Mouse (Mus musculus): ENCODE results near the gene Esf1. TPM values are rescaled to one million over a fixed set of nuclear protein-coding genes. Genes with fewer than 3 reads are reported as not detected.
"Not testable (repeated sequence)": the region's sequence is repeated elsewhere in the genome, so short reads cannot be mapped to it uniquely, and the experiment has no call there.

Esf1 gene
- total RNA-seq (2022): 10 to 100 TPM; 10.1 to 12.1 (median 11.2) TPM

DNA sequence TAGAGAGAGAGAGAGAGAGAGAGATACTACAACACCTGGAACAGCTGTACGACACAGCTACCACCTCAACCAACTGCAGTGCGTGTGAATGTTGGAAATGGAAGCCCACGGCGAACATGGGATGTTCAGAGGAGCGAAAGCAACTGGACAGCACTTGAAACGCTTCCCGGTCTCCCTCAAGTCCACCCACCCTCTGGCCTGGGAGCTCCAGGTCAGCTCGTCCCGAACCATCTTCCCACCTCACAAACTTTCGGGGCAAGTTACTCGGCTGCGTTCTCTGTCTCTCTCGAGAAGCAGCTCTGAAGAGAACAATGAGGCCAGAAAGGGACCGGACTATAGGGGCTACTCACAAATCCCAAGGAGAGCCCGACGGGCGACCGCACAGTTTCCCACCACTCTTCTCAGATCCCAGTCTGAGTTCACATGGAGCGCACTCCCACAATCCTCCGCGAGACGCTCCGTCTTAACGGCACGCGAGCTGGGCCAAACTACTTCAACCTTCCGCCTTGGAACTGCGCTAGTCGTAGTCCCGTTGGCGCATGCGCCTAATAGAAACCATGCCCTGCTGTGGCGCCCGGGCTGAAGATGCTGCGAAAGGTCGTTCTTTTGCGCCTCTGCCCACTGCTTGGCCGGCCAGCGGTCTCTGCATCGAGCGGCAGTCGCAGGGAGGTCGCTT is at the start of gene Esf1, which contains the start of gene Ndufaf5:
Gene Esf1, minus strand, starts transcription at position 438 of the 676 bp plus-strand sequence.
Gene Ndufaf5, plus strand, starts transcription at position 523 of the 676 bp plus-strand sequence.
- DNase-seq (ENCODE audit: low spot score in 2 of 2): peak; percentile 91 to 93

DNA sequence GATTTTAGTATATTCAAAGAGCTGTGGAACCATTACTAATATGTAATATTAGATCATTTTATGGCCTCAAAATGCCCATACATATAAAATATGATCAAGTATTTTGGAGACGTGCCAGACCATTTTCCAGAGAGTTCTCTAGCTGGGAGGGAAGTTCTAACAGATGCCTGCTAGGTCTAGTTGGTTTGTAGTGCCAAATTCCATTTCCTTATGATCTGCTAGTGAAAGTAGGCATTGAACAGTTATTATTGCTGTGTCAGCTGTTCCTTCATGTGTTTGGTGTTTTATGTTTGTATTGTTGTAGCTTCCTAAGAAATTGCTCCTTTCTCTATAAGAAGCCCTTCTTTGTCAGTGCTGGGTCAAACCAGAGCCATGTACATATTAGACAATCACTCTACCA is 45.6 kb upstream of the Esf1 start:
- no peak for DNase-seq (ENCODE audit: low spot score in 2 of 2)

DNA sequence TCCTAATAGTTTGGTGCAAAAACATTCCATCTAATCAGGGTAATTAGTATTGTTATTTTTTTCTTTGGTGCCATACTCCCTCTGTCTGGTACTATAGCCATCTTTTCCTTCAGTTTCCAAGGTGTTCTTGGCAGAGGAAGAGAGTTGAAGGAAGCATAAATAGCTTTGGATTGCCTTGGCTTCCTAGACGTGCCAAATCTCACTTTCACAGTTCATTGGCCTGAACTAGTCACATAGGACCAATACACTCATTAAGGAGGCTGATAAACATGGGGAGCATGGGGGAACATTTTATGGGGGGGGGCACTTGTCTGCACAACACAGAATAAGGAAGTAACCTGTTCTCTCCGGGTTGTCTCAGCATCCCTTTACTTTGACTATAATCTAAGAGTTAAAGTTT is 45.1 kb upstream of the Esf1 start:
- DNase-seq (ENCODE audit: low spot score in 2 of 2): no peak

DNA sequence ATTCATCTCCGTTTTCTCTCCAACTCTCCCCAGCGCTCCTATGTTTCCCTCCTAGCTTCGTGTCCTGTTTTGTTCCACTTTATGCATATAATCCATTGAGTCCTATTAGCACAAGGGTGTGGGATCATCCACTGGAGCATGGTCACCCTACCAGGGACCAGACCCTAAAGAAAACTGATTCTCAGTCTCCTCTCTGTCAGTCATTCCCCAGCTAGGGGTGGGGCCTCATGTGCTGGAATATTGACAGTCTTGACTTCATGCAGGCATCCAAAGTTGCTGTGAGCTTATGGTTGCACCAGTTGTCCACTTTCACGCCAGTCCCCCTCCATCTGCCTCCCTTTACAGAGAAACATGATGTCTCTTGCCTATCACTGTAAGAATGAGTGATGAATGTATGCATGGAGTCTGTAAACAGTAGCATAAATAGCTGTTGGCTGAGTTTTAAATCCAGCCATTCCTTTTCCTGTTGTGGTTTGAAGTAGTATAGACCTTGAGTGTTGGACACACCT is 44.2 kb upstream of the Esf1 start:
- DNase-seq (ENCODE audit: low spot score in 2 of 2): no peak

DNA sequence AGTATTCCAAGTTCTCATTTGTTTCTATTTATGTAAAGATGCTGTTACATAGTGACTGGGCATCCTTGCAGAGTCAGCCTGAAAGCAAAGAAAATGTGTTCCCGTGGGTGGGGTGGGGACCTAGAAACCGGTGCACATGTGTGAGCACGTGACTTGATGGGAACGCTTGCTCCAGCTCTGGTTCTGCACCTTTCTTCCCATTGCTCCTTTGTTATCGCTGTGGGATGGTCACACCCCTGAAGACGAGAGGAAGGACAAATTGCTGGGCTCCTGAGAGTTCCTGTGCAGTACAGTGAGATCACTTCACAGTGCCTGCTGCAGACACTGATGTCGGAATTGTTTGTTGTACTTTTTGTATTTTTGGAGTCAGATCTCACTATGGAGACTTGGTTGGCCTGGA is 33.4 kb upstream of the Esf1 start:
- no peak for DNase-seq (ENCODE audit: low spot score in 2 of 2)

DNA sequence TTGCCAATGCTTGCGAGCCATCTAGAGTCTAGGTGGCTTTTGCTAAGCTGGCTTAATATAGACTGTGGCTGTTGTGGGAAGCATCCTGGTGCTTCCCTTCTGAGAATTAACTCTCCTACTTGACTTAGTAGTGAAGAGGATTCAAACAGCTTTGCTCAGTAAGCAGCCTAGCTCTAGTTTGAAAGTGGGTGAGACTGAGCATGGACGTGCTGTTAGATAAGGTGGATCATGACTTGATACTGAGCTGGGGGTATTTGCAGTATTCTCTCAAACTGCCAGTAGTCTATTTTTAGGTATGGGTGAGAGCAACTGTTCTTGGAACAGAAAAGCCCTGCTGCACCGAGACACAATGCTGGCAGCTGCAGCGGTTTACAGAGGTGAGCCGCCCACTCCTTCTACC is 32.2 kb upstream of the Esf1 start:
- no peak for DNase-seq (ENCODE audit: low spot score in 2 of 2)

DNA sequence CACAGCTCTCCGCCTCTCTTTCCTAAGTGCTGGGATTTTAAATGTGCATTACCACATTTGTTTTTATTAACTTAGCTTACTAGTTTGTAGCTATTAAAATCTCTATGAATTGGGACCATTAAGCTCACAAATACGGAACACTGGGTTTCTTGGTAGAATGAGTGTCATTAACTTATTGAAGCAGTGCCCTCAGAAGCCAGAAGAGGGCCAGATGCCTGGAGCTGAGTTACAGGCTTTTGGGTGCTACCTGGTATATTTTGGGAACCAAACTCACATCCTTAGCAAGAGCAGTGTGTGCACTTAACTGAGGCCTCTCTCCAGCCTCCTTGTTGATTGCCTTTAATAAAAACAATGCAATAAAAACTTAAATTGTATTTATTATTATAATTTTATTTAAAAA is 30.3 kb upstream of the Esf1 start:
- no peak for DNase-seq (ENCODE audit: low spot score in 2 of 2)

DNA sequence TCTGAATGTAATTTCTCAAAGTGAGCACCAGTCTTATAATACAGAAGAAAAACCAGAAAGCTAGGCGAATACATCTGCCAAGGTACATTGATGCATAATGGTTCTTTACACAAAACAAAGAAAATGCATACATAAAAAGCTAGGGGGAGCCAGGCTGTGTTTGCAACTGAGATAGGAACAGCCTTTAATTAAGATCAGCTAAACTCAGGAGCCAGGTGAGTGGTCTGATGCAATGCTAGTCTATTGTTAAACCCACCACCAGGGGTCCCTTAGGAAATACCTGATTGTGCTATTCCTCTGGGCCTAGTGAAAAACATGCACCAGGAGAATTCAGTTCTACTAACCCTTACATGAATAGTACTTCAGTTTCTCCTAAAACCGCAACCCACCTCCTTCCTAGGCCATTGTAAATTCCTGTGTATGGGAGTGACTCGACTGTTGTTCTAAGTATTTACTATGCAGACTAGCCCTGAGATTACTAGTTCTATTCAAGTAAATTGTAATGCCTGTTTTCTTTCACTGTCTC is 15.4 kb upstream of the Esf1 start:
- not testable (repeated sequence) for DNase-seq (ENCODE audit: low spot score in 2 of 2)

DNA sequence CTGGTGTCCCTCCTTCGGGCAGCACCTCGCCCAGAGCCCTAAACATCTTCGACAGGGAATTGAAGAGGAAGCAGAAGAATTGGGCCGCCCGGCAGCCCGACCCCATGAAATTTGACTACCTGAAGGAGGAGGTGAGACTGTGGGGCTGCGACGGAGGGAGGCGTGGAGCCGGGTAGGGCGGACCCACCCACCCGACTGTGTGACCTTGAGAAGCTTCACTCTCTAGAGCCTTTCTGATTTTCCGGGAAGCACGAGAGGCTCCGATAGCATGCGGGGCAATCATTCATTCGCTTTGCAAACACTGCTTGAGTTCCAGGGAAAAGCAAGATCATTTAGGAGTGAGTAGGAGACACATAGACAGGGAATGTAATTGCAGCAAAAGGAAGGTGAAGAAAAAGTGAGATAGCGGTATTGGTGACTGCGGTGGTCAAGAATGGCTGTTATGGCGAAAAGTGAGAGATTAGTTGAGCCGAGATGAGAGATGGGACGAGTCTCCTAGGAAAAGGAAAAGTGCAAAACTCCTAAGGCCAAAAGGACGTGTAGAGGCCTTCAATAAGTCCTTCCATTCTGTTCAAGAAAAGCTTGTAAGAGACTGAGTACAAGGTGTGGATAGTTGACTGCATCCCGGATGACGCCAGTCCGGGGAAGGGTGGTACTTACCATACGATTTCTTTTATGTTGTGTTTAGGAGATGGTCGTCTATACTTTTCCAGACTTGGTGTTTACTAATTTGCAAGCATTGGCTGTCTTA is 614 bp upstream of the Esf1 start:
- DNase-seq (ENCODE audit: low spot score in 2 of 2): no peak

DNA sequence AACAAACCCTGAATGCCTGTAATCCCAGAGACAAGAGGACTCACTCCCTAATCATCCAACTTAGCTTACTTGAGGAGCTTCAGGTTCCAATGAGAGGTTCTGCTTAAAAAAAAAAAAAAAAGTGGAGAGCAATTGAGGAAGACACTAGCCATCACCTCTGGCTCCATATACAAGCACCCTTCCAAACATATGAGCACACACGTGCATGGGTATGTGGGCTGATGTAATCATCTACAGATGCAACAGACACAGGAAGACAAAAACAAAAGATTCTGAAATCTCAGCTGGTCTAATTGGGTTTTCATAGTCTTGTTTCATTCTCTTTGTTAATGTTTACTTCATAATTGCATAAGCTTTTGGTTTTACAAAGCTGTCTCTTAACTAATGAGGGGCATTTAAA is 1.3 kb downstream of the Esf1 start:
- DNase-seq (ENCODE audit: low spot score in 2 of 2): no peak

DNA sequence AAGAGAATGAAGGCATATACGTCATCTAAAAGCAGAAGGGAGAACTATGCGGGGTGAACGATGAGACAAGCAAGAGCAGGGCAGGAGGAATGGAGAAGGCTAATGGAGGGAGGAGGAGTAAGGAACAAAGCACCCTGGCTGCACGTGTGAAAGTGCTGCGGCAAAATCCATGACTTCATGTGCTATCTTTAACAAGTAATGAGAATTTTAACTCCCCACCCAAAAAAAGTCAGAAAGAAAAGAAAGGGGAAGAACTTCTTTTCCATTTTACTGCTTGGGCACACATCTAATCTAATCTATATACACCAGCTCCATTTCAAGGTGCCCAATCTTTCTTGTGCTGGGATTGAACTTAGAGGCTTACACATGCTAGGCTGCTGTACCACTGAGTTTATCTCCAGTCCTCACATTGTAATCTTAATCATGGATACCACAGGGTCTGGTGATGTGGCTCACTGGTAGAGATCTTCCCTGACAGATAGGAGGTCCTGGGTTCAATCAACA is 7.0 kb downstream of the Esf1 start:
- DNase-seq (ENCODE audit: low spot score in 2 of 2): no peak

DNA sequence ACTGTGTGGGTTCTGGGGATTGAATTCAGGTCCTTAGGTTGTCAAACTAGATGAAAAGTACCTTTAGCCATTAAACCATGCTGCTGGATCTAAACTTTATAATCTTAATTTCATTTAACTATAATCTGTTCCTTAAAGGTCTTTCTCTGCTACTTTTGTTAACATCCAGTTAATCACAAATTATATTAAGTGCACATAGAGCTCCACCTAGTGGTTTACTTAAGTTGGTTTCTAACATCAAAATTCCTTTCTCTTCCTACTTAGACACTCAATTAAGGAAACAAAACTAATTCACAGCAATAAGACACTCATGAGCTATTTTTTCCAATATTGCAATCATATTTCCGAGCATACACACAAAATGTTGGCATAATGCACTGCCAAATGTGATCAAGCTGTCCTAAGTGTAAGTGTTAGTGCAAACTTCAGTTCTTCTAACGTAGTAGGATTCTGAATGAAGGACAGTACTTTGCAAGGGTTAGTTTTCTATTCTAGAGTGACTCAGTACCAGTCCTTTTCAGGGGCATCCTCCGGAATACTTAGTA is 11.1 kb downstream of the Esf1 start:
- no peak for DNase-seq (ENCODE audit: low spot score in 2 of 2)

DNA sequence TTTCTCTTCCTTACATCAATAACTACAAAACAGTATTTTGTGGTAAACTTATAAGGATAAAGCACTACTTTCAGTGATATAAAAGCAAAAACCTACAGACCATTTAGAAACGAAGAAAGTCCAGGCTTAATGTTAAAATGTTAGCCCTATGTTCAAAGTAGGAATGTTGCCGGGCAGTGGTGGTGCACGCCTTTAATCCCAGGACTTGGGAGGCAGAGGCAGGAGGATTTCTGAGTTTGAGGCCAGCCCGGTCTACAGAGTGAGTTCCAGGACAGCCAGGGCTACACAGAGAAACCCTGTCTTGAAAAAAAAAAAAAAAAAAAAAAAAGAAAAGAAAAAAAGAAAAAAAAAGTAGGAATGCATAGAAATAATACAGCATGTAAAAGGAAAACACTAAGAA is 18.6 kb downstream of the Esf1 start, which contains the start of gene Gm17374:
Gene Gm17374, plus strand, starts transcription at position 301 of the 400 bp plus-strand sequence.
- DNase-seq (ENCODE audit: low spot score in 2 of 2): not testable (repeated sequence)

DNA sequence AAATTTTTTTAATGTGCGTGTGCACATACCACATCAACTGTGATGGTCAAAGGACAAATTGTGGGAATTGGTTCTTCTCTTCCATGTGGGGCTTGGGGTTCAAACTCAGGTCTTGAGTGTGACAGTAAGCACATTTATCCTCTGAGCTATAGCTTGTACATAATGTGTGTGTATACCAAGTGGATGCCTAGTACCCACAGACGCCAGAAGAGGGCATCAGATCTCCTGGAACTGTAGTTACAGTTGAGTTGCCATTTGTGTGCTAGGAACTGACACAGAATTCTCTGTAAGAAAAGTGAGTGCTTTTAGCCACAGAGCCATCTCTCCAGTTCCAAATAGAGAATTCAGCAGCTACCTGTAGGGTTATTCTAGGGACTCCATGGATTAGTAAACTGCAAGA is 44.8 kb downstream of the Esf1 start:
- no peak for DNase-seq (ENCODE audit: low spot score in 2 of 2)

DNA sequence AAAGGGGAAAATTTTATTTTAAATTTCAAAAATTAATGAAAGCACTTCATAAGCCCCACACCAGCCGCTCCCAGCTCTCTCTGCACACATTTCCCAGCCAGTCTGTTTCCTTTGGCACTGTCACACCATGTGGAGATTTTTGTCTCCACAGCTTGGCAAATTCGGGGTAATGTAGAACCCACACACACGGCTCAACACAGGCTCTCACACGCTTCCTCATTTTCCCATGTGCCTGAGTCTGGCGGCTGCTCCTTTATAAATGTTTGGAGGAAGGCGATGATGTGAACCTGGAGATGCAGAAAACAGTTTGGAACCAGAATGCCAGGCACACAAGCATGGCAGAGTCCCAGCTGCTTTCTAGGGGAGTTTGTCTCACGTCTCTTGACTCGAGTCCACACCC is 56.5 kb downstream of the Esf1 start:
- DNase-seq (ENCODE audit: low spot score in 2 of 2): peak in 1 of 2 experiments; percentile 6

DNA sequence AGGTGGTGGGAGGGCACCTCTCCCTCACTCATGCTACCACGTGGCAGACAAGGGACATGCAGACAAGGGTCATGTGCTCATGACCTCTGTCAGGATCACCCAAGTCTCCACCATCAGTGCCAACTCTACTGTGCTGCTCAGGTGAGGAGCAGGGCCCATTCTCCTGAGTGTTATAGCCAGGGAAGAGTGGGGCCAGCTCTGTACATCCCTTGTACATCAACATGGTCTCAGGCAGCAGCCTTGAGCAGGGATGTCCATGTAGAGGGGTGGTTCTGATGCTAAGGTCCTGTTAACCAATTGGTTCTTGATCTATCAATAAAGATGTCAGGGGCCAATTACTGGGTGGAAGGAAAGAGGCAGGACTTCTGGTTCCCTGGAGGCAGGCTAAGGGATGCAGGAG is 61.4 kb downstream of the Esf1 start:
- DNase-seq (ENCODE audit: low spot score in 2 of 2): no peak

DNA sequence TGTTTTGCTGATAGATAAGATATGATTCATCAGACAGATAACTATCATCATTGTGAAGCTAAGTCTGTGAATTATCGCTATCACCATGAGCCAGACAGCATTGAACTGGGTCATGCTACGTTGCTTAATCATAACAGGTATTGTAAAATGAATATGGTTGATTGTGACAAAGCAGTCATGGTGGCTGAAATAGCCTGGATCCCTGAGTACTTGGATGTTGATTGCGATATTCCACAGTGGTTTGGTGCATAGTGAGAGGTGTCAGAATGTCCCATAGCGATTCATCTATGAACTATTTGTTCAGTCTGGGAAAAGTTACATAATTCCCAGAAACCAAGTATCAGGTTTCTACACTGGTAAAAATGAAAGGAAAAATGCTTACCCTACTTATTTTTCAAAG is 62.7 kb downstream of the Esf1 start:
- DNase-seq (ENCODE audit: low spot score in 2 of 2): no peak

DNA sequence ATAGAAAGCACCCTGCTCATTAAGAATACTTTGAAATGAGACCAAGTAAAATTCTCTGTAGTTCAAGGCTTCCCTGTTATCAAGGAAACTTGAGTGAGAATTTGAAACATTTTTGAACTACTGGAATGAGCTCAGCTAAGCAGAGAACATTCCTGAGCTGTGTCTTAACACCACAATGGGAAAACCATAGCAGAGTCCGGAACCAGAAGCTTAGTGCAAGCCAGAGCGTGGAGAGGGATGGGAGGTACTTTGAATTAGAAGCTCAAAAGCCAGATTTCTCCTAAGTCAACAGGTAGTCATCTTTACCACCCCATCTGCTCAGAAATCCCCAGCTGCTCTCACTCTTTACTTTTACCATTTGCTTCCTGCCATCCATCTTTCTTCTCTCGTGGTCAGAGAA is 65.4 kb downstream of the Esf1 start:
- DNase-seq (ENCODE audit: low spot score in 2 of 2): no peak

DNA sequence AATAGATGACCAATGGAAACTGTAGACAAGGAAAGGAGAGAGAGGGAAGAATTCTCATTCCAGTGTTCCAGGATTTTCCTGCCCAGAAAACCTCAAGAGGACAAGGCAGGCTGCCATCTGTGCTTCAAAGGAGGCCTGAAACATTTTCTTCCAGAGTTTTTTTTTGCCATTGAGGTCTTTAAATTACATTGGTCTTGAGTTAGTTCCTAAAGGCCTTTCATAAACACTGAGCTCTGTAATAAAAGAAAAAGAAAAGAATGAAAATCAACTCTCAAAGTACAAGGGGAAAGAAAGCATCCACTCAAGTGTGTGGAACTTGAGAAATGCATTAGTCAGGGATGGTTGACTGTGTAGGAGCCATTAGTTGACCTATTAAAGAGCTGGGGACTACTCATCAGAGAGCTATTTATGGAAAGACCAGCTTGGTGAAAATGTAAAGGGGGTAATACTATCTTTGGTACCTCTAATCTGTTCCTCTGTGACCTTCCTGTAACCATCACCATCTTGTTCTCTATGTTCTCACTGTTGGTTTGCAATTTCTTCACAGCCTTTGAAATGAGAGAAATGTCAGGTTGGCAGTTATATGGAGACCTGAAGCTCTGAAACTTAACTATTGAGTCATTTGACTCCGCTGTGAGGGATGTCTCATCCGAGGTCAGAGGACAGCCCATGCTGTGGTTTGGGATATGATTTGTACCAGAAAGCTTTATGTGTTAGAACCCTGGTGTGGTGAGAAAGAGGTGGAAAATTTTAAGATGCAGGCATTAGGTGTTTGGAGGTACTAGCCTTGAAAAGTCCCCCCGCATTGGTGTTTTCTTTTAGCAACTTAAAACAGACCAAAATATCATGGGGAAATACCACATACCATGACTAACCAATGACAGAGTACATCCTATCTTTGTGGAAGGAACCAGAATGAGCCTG is 69.6 kb downstream of the Esf1 start:
- DNase-seq (ENCODE audit: low spot score in 2 of 2): no peak

DNA sequence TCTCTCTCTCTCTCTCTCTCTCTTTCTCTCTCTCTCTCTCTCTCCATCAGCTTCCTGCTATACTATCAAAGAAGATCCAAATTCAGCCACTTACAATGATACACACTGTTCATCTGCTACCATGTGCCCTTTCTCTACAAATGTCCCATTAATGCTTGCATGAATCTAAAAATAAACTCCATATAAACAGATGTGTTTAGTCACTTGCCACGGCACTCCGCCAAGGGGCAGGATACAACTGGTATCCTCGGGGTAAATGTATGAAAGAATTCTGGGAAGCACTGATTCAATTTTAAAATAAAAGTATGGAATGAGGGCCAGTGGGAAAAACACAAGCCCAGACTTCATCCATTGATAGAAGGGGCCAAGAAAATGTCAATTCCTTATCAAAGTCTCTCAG is 70.4 kb downstream of the Esf1 start:
- no peak for DNase-seq (ENCODE audit: low spot score in 2 of 2)

DNA sequence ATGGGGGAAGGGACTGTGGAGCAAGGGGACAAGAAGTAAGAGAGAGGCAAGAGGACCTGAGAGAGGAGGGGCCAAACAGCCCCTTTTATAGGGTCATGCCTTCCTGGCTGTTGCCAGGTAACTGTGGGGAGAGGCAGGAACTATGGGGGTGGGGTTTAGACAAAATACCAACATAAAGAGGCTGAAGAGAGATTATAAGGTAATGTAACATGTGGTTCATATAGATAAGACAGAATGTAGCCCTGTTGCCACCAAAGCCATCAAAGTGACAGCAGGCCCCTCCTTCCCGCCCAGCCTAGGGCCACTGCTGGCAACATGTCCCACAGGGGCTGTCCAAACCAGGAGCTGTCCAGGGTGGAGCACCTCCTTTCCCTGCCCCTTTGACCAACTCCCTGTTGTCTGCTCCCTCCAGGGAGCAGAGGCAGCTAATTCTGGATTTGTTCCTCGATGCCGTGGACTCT is 73.2 kb downstream of the Esf1 start:
- DNase-seq (ENCODE audit: low spot score in 2 of 2): no peak

Measured in gastrocnemius, adult 8-10 months (tissue).